Mouse (Mus musculus) cerebellum, adult 2 months (tissue): ENCODE measurements around the gene Dnajc28. TPM values are rescaled to one million over a fixed set of nuclear protein-coding genes. Genes with fewer than 3 reads are reported as not detected.

Experiments
- DNase-seq, 2 experiments: peaks; one replicate each; pipeline ENCODE4 v3.0.0; 2021
- H3K27ac ChIP-seq: fragments of 200-500 bp; 2 replicates; pipeline ENCODE4 v1.5.1; 2012; ENCODE audit warnings: low read length, control low read depth, inconsistent platforms; ENCODE audit not compliant: insufficient read depth
- H3K27me3 ChIP-seq: fragments of 200-500 bp; 2 replicates; pipeline ENCODE4 v1.6.1; 2012; ENCODE audit warnings: inconsistent platforms, mild to moderate bottlenecking, low read length, moderate library complexity; ENCODE audit not compliant: control insufficient read depth, insufficient read depth
- H3K4me1 ChIP-seq: fragments of 200-500 bp; 2 replicates; pipeline ENCODE4 v1.6.1; 2011; ENCODE audit warnings: low read length; ENCODE audit not compliant: control insufficient read depth, insufficient read depth
- H3K4me3 ChIP-seq: fragments of 200-500 bp; replicated peaks from 2 replicates; pipeline ENCODE3; 2011; ENCODE audit warnings: mild to moderate bottlenecking, low read depth, low read length, control low read depth; ENCODE audit not compliant: insufficient read depth
- CTCF ChIP-seq: fragments of 200-500 bp; IDR thresholded peaks from 2 replicates; pipeline ENCODE4 v1.5.1; 2011; ENCODE audit warnings: low read depth, mild to moderate bottlenecking, control low read depth, low read length, moderate library complexity, borderline replicate concordance; ENCODE audit not compliant: insufficient read depth
- POLR2A ChIP-seq: fragments of 200-500 bp; IDR thresholded peaks from 2 replicates; pipeline ENCODE4 v1.6.1; 2011; ENCODE audit warnings: low read length, control low read depth, borderline replicate concordance; ENCODE audit not compliant: insufficient read depth
- WGBS: fragments of 180-500 bp; shearing (Covaris S2); methylation state at CpG from one replicate; pipeline ENCODE4 v1.1.7; 2018; 5-methylcytosine and 5-hydroxymethylcytosine counted together
- polyA plus RNA-seq: library from polyadenylated mRNA; depleted of rRNA; stranded (reverse); fragments of >200 nt; gene quantifications from 2 replicates; pipeline ENCODE4 v1.2.3, GENCODE M21; 2012; rRNA removed

The Dnajc28 gene
- 7.6 and 7.7 TPM in 2 replicates for polyA plus RNA-seq

DNA sequence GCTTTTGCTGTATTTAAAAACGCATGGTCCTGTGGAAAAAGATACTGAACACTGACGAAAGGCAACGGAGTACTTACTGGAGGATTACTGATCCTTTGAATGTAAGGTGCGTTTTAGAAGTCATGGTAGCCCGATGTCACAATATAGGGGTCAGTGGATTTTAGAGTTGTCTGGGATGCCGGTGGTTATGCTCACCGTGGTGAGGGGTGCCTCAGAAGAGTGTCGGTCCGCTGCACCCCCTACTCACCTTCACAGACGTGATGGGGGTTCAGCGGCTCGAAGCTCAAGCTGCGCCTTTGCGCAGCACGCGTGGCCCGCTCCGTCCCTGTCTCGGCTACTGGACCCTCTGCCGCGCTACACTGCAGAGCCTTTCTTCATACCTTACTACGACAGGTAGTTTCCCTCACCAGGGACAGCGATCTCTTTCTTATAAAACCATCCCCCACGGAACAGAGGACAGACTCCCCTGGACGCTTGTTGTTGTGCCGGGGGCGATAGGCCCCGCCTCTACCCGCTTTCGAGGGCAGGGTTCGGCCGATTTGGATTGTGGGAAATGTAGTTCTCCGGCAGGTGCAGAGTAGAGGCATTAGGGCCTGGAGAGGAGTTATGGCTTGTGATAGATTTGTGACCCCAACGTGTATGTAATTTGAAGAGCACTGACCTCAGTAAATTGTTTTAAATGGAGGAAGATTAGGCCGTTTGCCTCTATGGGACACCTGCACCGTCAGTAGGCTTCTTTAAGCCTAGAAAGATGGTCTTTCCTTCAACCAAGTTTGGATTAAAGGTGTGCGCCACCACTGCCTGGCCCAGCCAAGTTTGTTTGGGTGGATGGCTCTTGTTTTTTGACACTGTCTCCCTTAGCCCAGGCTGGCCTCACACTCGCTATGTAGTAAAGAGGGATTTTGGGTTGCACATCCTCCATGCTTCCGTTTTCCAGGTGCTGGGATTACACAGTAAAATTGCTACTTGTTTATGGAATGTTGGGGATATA, at the start of gene Dnajc28:
TSS of gene Dnajc28 (minus strand) at position 516 of the 991 bp plus-strand sequence.
- Histone ChIP-seq H3K4me3 (peak within 1 kb of the TSS; percentile 93), H3K27ac (peak within 1 kb of the TSS; percentile 72), H3K4me1 (no peaks in the 10 kb centered on the region), H3K27me3 (no peaks in the 10 kb centered on the region)
- TF ChIP-seq POLR2A = peak; percentile 97; the same call in 1 of the 2 replicates
- TF ChIP-seq CTCF = no peak
- peak; percentile 88 to 89 for DNase-seq
- 11% methylated on average over 39 of the region's 39 CpGs for WGBS

- Histone ChIP-seq H3K4me1 (no peaks in the 10 kb centered on the region; the same call in 1 of the 2 replicates), H3K27ac (no peak overlapping the region), H3K27me3 (no peaks in the 10 kb centered on the region), H3K4me3 (no peak overlapping the region)
- DNase-seq = no peak
- 90% methylated on average over 3 of the region's 3 CpGs for WGBS
- TF ChIP-seq CTCF = no peak
- TF ChIP-seq POLR2A = no peak
Observed at GRCm38 (mm10) chr16:91663795-91664194, 45.0 kb upstream of the Dnajc28 start.

DNA sequence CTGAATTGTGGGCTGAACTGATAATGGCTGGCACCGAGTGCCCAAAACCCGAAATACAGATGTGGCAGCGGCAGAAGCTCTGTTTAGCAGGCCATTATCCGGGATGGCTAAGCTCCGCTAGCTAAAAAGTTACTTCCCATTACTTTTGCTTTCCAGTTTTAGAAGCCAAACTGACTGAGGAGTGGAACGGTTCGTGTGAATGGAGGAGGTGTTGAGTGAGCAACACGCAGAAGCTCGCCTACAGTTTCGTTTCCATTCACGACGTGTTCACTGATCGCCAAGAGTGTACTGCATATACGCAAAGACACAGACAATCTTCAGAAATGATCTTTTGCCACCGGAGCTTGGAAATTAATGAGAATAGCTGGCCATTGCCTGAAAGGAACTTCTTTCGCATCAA, 43.5 kb upstream of the Dnajc28 start:
- no peaks in the 10 kb centered on the region for H3K27me3 ChIP-seq
- WGBS = 91% methylated on average over 16 of the region's 16 CpGs
- H3K4me1 ChIP-seq = no peaks in the 10 kb centered on the region; the same call in 1 of the 2 replicates
- H3K27ac ChIP-seq = no peak overlapping the region
- no peak for DNase-seq
- TF ChIP-seq CTCF = no peak
- TF ChIP-seq POLR2A = no peak
- H3K4me3 ChIP-seq = no peak overlapping the region

DNA sequence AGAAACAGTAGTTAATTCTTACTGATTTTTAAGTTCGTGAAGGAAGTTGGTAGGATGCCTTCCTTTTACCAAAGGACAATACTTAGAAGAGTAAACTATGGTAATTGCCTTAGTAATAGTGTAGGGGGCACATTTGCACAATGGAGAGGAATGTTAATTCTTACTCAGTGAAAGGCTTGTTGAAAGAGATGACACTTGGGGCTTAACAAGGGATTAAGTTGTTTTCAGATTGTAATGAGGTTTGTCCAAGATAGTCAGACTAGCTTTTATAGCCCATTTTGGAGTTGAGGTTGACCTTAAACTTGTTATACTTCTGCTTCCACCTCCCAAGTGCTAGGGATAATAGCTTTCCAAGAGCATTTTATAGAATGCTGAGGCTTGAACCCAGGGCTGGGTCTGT, 42.6 kb upstream of the Dnajc28 start:
- WGBS = 60% methylated on average over 1 of the region's 1 CpGs
- TF ChIP-seq CTCF (no peak), POLR2A (no peak)

DNA sequence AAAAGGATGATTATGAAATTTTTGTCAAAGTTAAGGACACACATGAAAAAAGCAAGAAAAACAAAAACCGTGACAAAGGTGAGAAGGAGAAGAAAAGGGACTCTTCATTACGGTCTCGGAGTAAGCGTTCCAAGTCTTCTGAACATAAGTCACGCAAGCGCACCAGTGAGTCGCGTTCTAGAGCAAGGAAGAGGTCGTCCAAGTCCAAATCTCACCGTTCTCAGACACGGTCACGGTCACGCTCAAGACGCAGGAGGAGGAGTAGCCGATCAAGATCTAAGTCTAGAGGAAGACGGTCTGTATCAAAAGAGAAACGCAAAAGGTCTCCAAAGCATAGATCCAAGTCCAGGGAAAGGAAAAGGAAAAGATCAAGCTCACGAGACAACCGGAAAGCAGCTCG, 41.0 kb upstream of the Dnajc28 start:
- Histone ChIP-seq H3K4me3 (no peak overlapping the region), H3K4me1 (no peaks in the 10 kb centered on the region; the same call in 1 of the 2 replicates), H3K27me3 (no peaks in the 10 kb centered on the region), H3K27ac (no peak overlapping the region)
- DNase-seq = no peak
- WGBS = 96% methylated on average over 20 of the region's 20 CpGs
- TF ChIP-seq CTCF = no peak
- no peak for TF ChIP-seq POLR2A

More for the DNA sequence above, 42.6 kb upstream of the Dnajc28 start:
- no peak for DNase-seq
- H3K27ac ChIP-seq = no peak overlapping the region
- no peaks in the 10 kb centered on the region for H3K27me3 ChIP-seq
- H3K4me3 ChIP-seq = no peak overlapping the region
- no peaks in the 10 kb centered on the region; the same call in 1 of the 2 replicates for H3K4me1 ChIP-seq

DNA sequence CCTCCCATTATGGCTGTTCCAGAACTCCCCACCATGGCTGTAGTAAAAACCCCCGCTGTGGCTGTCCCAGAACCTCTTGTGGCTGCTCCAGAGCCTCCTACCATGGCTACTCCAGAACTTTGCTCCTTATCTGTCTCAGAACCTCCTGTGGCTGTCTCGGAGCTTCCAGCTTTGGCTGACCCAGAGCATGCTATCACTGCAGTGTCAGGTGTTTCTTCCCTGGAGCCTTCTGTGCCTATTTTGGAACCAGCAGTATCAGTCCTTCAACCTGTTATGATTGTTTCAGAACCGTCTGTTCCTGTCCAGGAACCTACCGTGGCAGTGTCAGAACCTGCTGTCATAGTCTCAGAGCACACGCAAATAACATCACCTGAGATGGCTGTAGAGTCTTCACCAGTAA, 39.6 kb upstream of the Dnajc28 start:
- no peaks in the 10 kb centered on the region for H3K27me3 ChIP-seq
- H3K4me3 ChIP-seq = no peak overlapping the region
- WGBS = 29% methylated on average over 5 of the region's 5 CpGs
- TF ChIP-seq CTCF (no peak), POLR2A (no peak)
- DNase-seq = no peak
- no peak overlapping the region for H3K27ac ChIP-seq
- H3K4me1 ChIP-seq = no peaks in the 10 kb centered on the region; the same call in 1 of the 2 replicates

DNA sequence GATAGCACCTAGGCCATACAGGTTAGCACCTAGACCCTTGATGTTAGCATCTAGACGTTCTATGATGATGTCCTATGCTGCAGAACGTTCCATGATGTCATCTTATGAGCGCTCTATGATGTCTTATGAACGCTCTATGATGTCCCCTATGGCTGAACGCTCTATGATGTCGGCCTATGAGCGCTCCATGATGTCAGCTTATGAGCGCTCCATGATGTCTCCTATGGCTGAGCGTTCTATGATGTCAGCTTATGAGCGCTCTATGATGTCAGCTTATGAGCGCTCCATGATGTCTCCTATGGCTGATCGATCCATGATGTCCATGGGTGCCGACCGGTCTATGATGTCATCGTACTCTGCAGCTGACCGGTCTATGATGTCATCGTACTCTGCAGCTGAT, 38.5 kb upstream of the Dnajc28 start:
- Histone ChIP-seq H3K27ac (no peak overlapping the region), H3K27me3 (no peaks in the 10 kb centered on the region), H3K4me3 (no peak overlapping the region), H3K4me1 (peaks cover 4% of the 10 kb centered on the region; the same call in 1 of the 2 replicates)
- DNase-seq = no peak
- 97% methylated on average over 17 of the region's 17 CpGs for WGBS
- TF ChIP-seq CTCF = no peak
- no peak for TF ChIP-seq POLR2A
